Mouse (Mus musculus) CH12.LX (cell line): ENCODE results near the gene Ptprm. TPM values are rescaled to one million over a fixed set of nuclear protein-coding genes. Genes with fewer than 3 reads are reported as not detected.

Source experiments
- DNase-seq: peaks from one replicate; pipeline ENCODE4 v3.0.0-alpha.2; 2013; ENCODE audit errors: extremely low read depth
- H3K27ac ChIP-seq: 2 replicates; pipeline ENCODE4 v1.5.1; 2012; ENCODE audit warnings: low read depth, mild to moderate bottlenecking, control low read depth, moderate library complexity; ENCODE audit not compliant: insufficient read depth
- H3K27me3 ChIP-seq: replicated peaks from 2 replicates; pipeline ENCODE3; 2012; ENCODE audit warnings: inconsistent platforms
- H3K36me3 ChIP-seq, 2 experiments: replicated peaks in 1 of 2; 2 replicates each; pipeline versions ENCODE3 to v1.6.1; 2012; ENCODE audit warnings: inconsistent platforms in 1 of 2, low read length in 1 of 2, mild to moderate bottlenecking in 1 of 2, mixed read lengths in 1 of 2, moderate library complexity in 1 of 2; ENCODE audit not compliant: control insufficient read depth in 1 of 2, insufficient read depth in 1 of 2
- H3K4me1 ChIP-seq, 2 experiments: 2 replicates each; pipeline ENCODE4 v1.6.1; 2012; ENCODE audit warnings: inconsistent platforms in 1 of 2, moderate library complexity in 1 of 2; ENCODE audit not compliant: insufficient read depth in 2 of 2, control insufficient read depth in 1 of 2
- H3K4me2 ChIP-seq: 2 replicates; pipeline ENCODE4 v1.6.1; 2012; ENCODE audit warnings: low read depth, mild to moderate bottlenecking, control low read depth; ENCODE audit not compliant: poor library complexity, insufficient read depth, severe bottlenecking
- H3K4me3 ChIP-seq, 3 experiments: fragments of 150-350 bp in 1 of 3; sonication (generic) in 1 of 3; replicated peaks in 1 of 3; 2 replicates each; pipeline versions ENCODE3 to v1.5.1; 2011 to 2012; ENCODE audit warnings: low read depth in 2 of 3, low read length in 2 of 3, mild to moderate bottlenecking in 2 of 3, moderate library complexity in 2 of 3, control low read depth in 1 of 3, improper control_type of control experiment in 1 of 3, inconsistent platforms in 1 of 3, mixed read lengths in 1 of 3; ENCODE audit not compliant: poor library complexity in 1 of 3
- H3K79me2 ChIP-seq: replicated peaks from 2 replicates; pipeline ENCODE4 v1.6.1; 2012; ENCODE audit warnings: mild to moderate bottlenecking, moderate library complexity; ENCODE audit not compliant: control insufficient read depth, poor library complexity, insufficient read depth, severe bottlenecking; ENCODE audit errors: extremely low read depth
- H3K9ac ChIP-seq: 2 replicates; pipeline ENCODE4 v1.6.1; 2012; ENCODE audit warnings: low read depth, mild to moderate bottlenecking, control low read depth, moderate library complexity; ENCODE audit not compliant: insufficient read depth
- H3K9me3 ChIP-seq: replicated peaks from 2 replicates; pipeline ENCODE3; 2012; ENCODE audit warnings: low read length, inconsistent platforms, mixed read lengths
- CHD1 ChIP-seq: IDR thresholded peaks from 2 replicates; pipeline ENCODE4 v1.6.1; 2012; ENCODE audit warnings: low read depth, low read length, improper control_type of control experiment, inconsistent platforms
- CHD2 ChIP-seq: IDR thresholded peaks from 2 replicates; pipeline ENCODE4 v1.6.1; 2011; ENCODE audit warnings: low read length, improper control_type of control experiment
- CTCF ChIP-seq, 2 experiments: IDR thresholded peaks in 1 of 2; conservative IDR thresholded peaks in 1 of 2; 2 replicates each; pipeline ENCODE4 v1.5.1; 2011 to 2012; ENCODE audit warnings: low read depth in 2 of 2, low read length in 2 of 2, improper control_type of control experiment in 1 of 2, inconsistent platforms in 1 of 2, mild to moderate bottlenecking in 1 of 2, moderate library complexity in 1 of 2
- E2F4 ChIP-seq: IDR thresholded peaks from 2 replicates; pipeline ENCODE4 v1.6.1; 2011; ENCODE audit warnings: low read depth, low read length, improper control_type of control experiment; ENCODE audit not compliant: insufficient replicate concordance
- ETS1 ChIP-seq: conservative IDR thresholded peaks from 2 replicates; pipeline ENCODE4 v1.6.1; 2012; ENCODE audit warnings: low read depth, mild to moderate bottlenecking, inconsistent platforms, low read length, improper control_type of control experiment, moderate library complexity
- GABPA ChIP-seq: IDR thresholded peaks from 2 replicates; pipeline ENCODE4 v1.6.1; 2012; ENCODE audit warnings: low read depth, low read length, improper control_type of control experiment, inconsistent platforms; ENCODE audit not compliant: insufficient replicate concordance
- HCFC1 ChIP-seq: IDR thresholded peaks from 2 replicates; pipeline ENCODE4 v1.6.1; 2012; ENCODE audit warnings: low read depth, mild to moderate bottlenecking, inconsistent platforms, low read length, improper control_type of control experiment
- JUND ChIP-seq: conservative IDR thresholded peaks from 2 replicates; pipeline ENCODE4 v1.6.1; 2011; ENCODE audit warnings: low read depth, low read length, improper control_type of control experiment
- KAT2A ChIP-seq: IDR thresholded peaks from 2 replicates; pipeline ENCODE4 v1.6.1; 2012; ENCODE audit warnings: low read length, improper control_type of control experiment, inconsistent platforms; ENCODE audit not compliant: insufficient replicate concordance
- MAFK ChIP-seq: IDR thresholded peaks from 2 replicates; pipeline ENCODE4 v1.6.1; 2011; ENCODE audit warnings: low read length, improper control_type of control experiment; ENCODE audit not compliant: insufficient replicate concordance
- MAZ ChIP-seq: IDR thresholded peaks from 2 replicates; pipeline ENCODE4 v1.6.1; 2012; ENCODE audit warnings: low read depth, mild to moderate bottlenecking, inconsistent platforms, low read length, improper control_type of control experiment, moderate library complexity
- NRF1 ChIP-seq: IDR thresholded peaks from 2 replicates; pipeline ENCODE4 v1.6.1; 2014; ENCODE audit warnings: low read depth, mild to moderate bottlenecking, inconsistent platforms, low read length, improper control_type of control experiment, moderate library complexity
- POLR2A ChIP-seq: IDR thresholded peaks from 2 replicates; pipeline ENCODE4 v1.6.1; 2011; ENCODE audit warnings: low read depth, mild to moderate bottlenecking, improper control_type of control experiment, low read length
- POLR2AphosphoS2 ChIP-seq: IDR thresholded peaks from 2 replicates; pipeline ENCODE4 v1.6.1; 2011; ENCODE audit warnings: low read depth, low read length, improper control_type of control experiment
- RAD21 ChIP-seq: IDR thresholded peaks from 2 replicates; pipeline ENCODE4 v1.6.1; 2011; ENCODE audit warnings: low read depth, mild to moderate bottlenecking, low read length, improper control_type of control experiment, moderate library complexity
- RCOR1 ChIP-seq: conservative IDR thresholded peaks from 2 replicates; pipeline ENCODE4 v1.6.1; 2012; ENCODE audit warnings: low read depth, mild to moderate bottlenecking, inconsistent platforms, low read length, improper control_type of control experiment
- SMC3 ChIP-seq: IDR thresholded peaks from 2 replicates; pipeline ENCODE4 v1.6.1; 2011; ENCODE audit warnings: low read depth, low read length, improper control_type of control experiment
- TBP ChIP-seq: conservative IDR thresholded peaks from 2 replicates; pipeline ENCODE4 v1.6.1; 2011; ENCODE audit warnings: low read depth, low read length, improper control_type of control experiment
- USF1 ChIP-seq: IDR thresholded peaks from 2 replicates; pipeline ENCODE4 v1.6.1; 2014; ENCODE audit warnings: low read depth, mild to moderate bottlenecking, inconsistent platforms, low read length, improper control_type of control experiment
- USF2 ChIP-seq: conservative IDR thresholded peaks from 2 replicates; pipeline ENCODE4 v1.6.1; 2011; ENCODE audit warnings: low read depth, low read length, improper control_type of control experiment
- ZMIZ1 ChIP-seq: IDR thresholded peaks from 2 replicates; pipeline ENCODE4 v1.6.1; 2012; ENCODE audit warnings: low read depth, mild to moderate bottlenecking, inconsistent platforms, low read length, improper control_type of control experiment
- dilution Hi-C: fragments of 300-500 bp; cut with MboI; formaldehyde crosslinking; loops from 2 replicates; pipeline ENCODE4 v1.14.3; 2020; ENCODE audit warnings: low sequenced_read_pairs; ENCODE audit not compliant: extremely low pct_unique_long_range_greater_than_20kb, extremely low pct_ligation_motif_present
- in situ Hi-C: fragments of 300-500 bp; cut with MboI; formaldehyde crosslinking; loops from 3 replicates; pipeline ENCODE4 v1.14.3; 2019; ENCODE audit warnings: low sequenced_read_pairs, low pct_ligation_motif_present, low pct_unique_long_range_greater_than_20kb, mixed read lengths
- polyA plus RNA-seq: library from polyadenylated mRNA; unstranded; fragments of >175 nt; gene quantifications from 2 replicates; pipeline ENCODE4 v1.2.1, GENCODE M21; 2012; ENCODE audit warnings: low read depth; ENCODE audit not compliant: insufficient read length
- total RNA-seq, 2 experiments: library from RNA; depleted of rRNA; stranded (reverse); fragments of 300-350 nt in 1 of 2; fragments of >200 nt in 1 of 2; gene quantifications; 2 replicates each; pipeline ENCODE4 v1.2.3; 2012 to 2014

The Ptprm gene
- total and polyA plus RNA-seq, 3 experiments, result not detected

DNA sequence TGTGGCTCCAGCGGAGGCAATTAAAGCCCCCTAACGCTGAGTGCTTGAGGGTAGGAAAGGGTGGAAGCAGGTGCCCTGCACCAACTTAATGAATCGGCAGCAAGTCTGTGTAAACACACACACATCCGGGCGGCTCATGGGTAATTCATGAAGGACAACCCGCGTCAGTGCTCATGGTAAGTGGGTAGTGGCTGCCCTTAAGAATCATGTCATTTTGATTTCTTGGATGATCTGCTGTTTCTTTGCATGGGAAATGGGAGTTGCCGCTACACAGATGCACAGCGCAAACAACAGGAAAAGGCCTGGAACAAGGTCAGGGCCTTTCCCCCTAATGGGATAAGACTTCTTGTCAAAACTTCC is 633.3 kb downstream of the Ptprm start:
- no peak for TF ChIP-seq USF2
- no peak for TF ChIP-seq POLR2AphosphoS2
- TF ChIP-seq SMC3, result no peak
- no peak for TF ChIP-seq POLR2A
- TF ChIP-seq RCOR1, result no peak
- TF ChIP-seq E2F4, result no peak
- TF ChIP-seq KAT2A, result no peak
- TF ChIP-seq CHD2, result no peak
- TF ChIP-seq ETS1, result no peak
- TF ChIP-seq CTCF (conservative IDR thresholded peaks at IDR 0.05 in 1 of 2, IDR thresholded peaks at IDR 0.05 in 1 of 2; ENCODE audit: low read depth in 2 of 2, low read length in 2 of 2), result no peak
- H3K36me3 ChIP-seq, result no peaks in the 10 kb centered on the region
- no peak overlapping the region for H3K4me3 ChIP-seq
- no peak overlapping the region for H3K27ac ChIP-seq
- H3K4me1 ChIP-seq, result no peaks in the 10 kb centered on the region
- H3K9ac ChIP-seq, result no peak overlapping the region
- DNase-seq, result no peak
- H3K9me3 ChIP-seq, result peaks cover 66% of the 10 kb centered on the region
- no peak overlapping the region for H3K4me2 ChIP-seq
- in situ Hi-C loops, result no loop called here
- dilution Hi-C loops, result no loop called here
- H3K79me2 ChIP-seq, result no peaks in the 10 kb centered on the region
- no peaks in the 10 kb centered on the region for H3K27me3 ChIP-seq

DNA sequence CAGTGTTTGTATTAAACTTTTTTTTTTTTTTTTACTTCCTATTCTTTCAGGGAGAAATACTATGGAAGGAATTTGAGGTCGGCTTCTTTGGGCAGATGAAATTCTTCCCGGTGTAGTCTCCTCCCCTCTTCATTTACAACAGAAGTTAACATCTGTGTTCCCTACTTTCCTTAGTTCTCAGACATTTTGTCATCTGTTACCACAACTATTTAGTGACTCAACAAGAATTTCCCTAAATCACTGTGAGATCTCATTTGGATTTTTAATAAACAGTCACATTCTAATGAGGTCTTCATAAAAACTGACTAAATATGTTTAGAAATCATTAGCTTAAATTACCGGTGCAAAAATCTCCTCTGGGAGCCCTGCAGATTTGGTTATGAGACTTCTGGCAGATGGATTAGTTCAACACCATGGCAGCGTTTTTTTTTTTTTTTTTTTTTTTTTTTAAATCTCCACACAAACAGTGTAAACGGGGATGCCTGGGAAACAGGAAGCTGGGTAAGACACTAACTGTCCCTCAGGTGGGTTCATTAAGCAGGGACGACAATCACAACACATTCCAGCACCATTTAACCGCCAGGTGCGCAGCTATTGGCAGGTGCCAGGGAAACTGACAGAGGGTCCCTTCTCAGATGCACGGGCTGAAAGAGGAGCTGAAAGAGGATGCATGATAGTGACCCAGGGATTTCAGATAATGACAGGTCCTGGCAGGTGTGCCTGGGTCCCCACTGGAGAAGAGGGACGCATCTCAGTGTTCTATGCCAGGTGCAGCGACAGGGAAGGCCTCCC is 633.9 kb downstream of the Ptprm start:
- no peak overlapping the region for H3K27ac ChIP-seq
- dilution Hi-C loops, result no loop called here
- H3K9me3 ChIP-seq, result peaks cover 65% of the 10 kb centered on the region

More for the DNA sequence above, 633.9 kb downstream of the Ptprm start:
- Histone ChIP-seq H3K4me2 (no peak overlapping the region), H3K9ac (no peak overlapping the region), H3K36me3 (no peaks in the 10 kb centered on the region), H3K4me1 (no peaks in the 10 kb centered on the region), H3K27me3 (no peaks in the 10 kb centered on the region), H3K4me3 (no peak overlapping the region), H3K79me2 (no peaks in the 10 kb centered on the region)
- in situ Hi-C loops, result no loop called here
- DNase-seq, result no peak
- TF ChIP-seq MAZ, result no peak
- TF ChIP-seq USF1, result no peak
- no peak for TF ChIP-seq NRF1
- TF ChIP-seq HCFC1, result no peak
- no peak for TF ChIP-seq RAD21
- no peak for TF ChIP-seq POLR2AphosphoS2
- TF ChIP-seq JUND, result no peak
- TF ChIP-seq ZMIZ1, result no peak
- no peak for TF ChIP-seq GABPA
- TF ChIP-seq CHD2, result no peak
- TF ChIP-seq TBP, result no peak
- no peak for TF ChIP-seq MAFK
- TF ChIP-seq CHD1, result no peak
